Mouse (Mus musculus): Measurements from ENCODE around the gene Zbtb11. TPM values are rescaled to one million over a fixed set of nuclear protein-coding genes. Genes with fewer than 3 reads are reported as not detected.
A peak's percentile ranks its signal among the peaks of the same experiment; 100 is the strongest.
"Not testable (repeated sequence)": the region's sequence is repeated elsewhere in the genome, so short reads cannot be mapped to it uniquely, and the experiment has no call there.

Zbtb11 gene
- polyA plus RNA-seq, 1 experiment from 2014 or later = 13.8 TPM

DNA sequence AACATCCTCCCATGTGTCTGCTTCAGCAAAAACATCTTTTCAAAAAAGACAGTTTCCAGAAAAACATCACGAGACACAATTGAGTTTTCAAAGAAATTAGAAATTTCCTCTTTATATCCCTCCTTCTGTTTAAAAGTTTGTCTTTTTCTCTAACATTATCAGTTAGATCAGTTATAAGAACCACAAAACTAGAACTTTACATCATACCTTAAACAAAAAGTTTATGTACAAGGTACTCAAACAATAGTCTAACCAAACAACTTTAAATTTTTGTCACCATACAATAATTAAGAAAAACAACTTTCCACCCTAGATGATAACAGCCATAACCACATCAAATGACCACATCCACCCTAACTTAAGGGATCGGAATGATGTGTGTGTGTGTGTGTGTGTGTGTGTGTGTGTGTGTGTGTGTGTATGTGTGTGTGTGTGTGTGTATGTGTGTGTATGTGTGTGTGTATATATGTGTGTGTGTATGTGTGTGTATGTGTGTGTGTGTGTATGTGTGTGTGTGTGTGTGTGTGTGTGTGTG lies 25.7 kb upstream of the Zbtb11 start:
- H3K4me3 ChIP-seq (ENCODE audit: low read length); H3K9ac ChIP-seq (ENCODE audit: low read length); ATAC-seq (replicated peaks; ENCODE audit: extremely low read depth, insufficient read depth, low FRiP score); H3K36me3 ChIP-seq (ENCODE audit: control insufficient read depth, insufficient read depth); H3K4me2 ChIP-seq (ENCODE audit: low read depth, low read length); H3K27ac ChIP-seq (ENCODE audit: low read length); H3K4me1 ChIP-seq (ENCODE audit: control insufficient read depth, insufficient read depth, low read length); H3K27me3 ChIP-seq (ENCODE audit: control insufficient read depth, insufficient read depth, low read length); H3K9me3 ChIP-seq (replicated peaks; ENCODE audit: control insufficient read depth, low read length): not testable (repeated sequence)
- 77% methylated on average over 2 of the region's 2 CpGs for WGBS

GRCm38 (mm10) chr16:55948963-55949362 lies 24.7 kb upstream of the Zbtb11 start:
- H3K4me3 ChIP-seq (ENCODE audit: low read length) = no peak overlapping the region
- H3K4me2 ChIP-seq (ENCODE audit: low read depth, low read length) = peak overlapping the region; percentile 2; the same call in 1 of the 2 replicates
- H3K9me3 ChIP-seq (replicated peaks; ENCODE audit: control insufficient read depth, low read length) = no peaks in the 10 kb centered on the region
- no peak overlapping the region for H3K9ac ChIP-seq (ENCODE audit: low read length)
- H3K36me3 ChIP-seq (ENCODE audit: control insufficient read depth, insufficient read depth) = no peaks in the 10 kb centered on the region
- H3K27ac ChIP-seq (ENCODE audit: low read length) = peak overlapping the region; percentile 60; the same call in 1 of the 2 replicates
- peak; percentile 42 for ATAC-seq (replicated peaks; ENCODE audit: extremely low read depth, insufficient read depth, low FRiP score)
- H3K4me1 ChIP-seq (ENCODE audit: control insufficient read depth, insufficient read depth, low read length) = no peaks in the 10 kb centered on the region
- no peaks in the 10 kb centered on the region for H3K27me3 ChIP-seq (ENCODE audit: control insufficient read depth, insufficient read depth, low read length)
- 51% methylated on average over 7 of the region's 7 CpGs for whole genome bisulfite sequencing

DNA sequence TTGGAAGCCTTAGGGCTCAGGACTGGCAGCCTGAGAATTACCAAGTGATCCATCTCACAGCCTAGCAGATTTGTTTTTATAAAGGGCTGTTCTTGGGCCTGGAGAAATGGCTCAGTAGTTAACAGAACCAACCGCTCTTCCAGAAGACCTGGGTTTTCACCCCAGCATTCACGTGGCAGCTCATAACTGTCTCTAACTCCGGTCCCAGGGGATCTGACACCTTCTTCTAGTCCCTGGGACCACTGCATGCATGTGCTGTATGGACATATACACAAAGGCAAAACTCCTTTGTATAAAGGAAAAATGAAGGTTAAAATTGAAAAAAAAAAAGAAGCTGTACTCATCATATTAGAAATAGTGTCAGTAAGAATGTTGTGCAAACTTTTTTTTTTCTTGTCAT lies 23.2 kb upstream of the Zbtb11 start:
- no peak for ATAC-seq (replicated peaks; ENCODE audit: extremely low read depth, insufficient read depth, low FRiP score)
- no peak overlapping the region for H3K9ac ChIP-seq (ENCODE audit: low read length)
- no peaks in the 10 kb centered on the region for H3K27me3 ChIP-seq (ENCODE audit: control insufficient read depth, insufficient read depth, low read length)
- H3K36me3 ChIP-seq (ENCODE audit: control insufficient read depth, insufficient read depth) = no peaks in the 10 kb centered on the region
- WGBS = 71% methylated on average over 3 of the region's 3 CpGs
- H3K9me3 ChIP-seq (replicated peaks; ENCODE audit: control insufficient read depth, low read length) = no peaks in the 10 kb centered on the region
- H3K4me3 ChIP-seq (ENCODE audit: low read length) = no peak overlapping the region
- no peak overlapping the region for H3K4me2 ChIP-seq (ENCODE audit: low read depth, low read length)
- no peak overlapping the region for H3K27ac ChIP-seq (ENCODE audit: low read length)
- H3K4me1 ChIP-seq (ENCODE audit: control insufficient read depth, insufficient read depth, low read length) = no peaks in the 10 kb centered on the region

GRCm38 (mm10) chr16:55950946-55951678 lies 22.6 kb upstream of the Zbtb11 start:
- H3K27ac ChIP-seq (ENCODE audit: low read length) = no peak overlapping the region
- H3K4me1 ChIP-seq (ENCODE audit: control insufficient read depth, insufficient read depth, low read length) = no peaks in the 10 kb centered on the region
- 0 out of 2 replicates have a peak, but pooled peaks have one; percentile 34 for ATAC-seq (replicated peaks; ENCODE audit: extremely low read depth, insufficient read depth, low FRiP score)
- H3K27me3 ChIP-seq (ENCODE audit: control insufficient read depth, insufficient read depth, low read length) = no peaks in the 10 kb centered on the region
- 37% methylated on average over 19 of the region's 19 CpGs for WGBS
- H3K36me3 ChIP-seq (ENCODE audit: control insufficient read depth, insufficient read depth) = no peaks in the 10 kb centered on the region
- no peaks in the 10 kb centered on the region for H3K9me3 ChIP-seq (replicated peaks; ENCODE audit: control insufficient read depth, low read length)
- H3K4me2 ChIP-seq (ENCODE audit: low read depth, low read length) = peak overlapping the region; percentile 43; the same call in 1 of the 2 replicates
- peak overlapping the region; percentile 21; the same call in 1 of the 2 replicates for H3K9ac ChIP-seq (ENCODE audit: low read length)
- peak overlapping the region; percentile 14; the same call in 1 of the 2 replicates for H3K4me3 ChIP-seq (ENCODE audit: low read length)

DNA sequence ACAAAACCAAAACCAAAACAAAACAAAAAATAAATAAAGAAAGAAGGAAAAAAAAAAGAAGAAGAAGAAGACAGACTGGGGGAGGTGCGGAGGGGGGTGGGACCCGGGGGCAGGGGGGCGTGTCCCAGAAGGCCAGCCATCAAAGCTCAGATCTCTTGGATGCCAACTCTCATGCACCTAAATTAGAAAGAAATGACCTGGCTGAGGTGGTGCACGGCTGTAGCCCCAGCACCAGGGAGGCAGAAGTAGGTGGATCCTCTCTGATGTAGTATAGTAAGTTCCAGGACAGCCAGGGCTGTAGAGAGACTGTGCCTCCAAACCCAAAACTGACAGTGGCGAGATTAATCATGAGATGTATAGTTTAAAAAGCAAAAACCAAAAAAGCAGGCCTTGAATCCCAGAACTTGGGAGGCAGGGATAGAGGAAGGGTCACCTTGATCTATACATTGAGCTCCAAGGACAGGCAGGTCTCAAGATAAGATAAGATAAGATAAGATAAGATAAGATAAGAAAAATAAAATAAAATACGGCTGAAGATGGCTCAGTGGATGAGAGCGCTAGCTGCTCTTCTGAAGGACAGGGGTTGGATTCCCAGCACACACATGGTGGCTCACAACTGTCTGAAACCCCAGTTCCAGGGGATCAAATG lies 21.9 kb upstream of the Zbtb11 start:
- H3K4me3 ChIP-seq (ENCODE audit: low read length) = no peak overlapping the region
- H3K4me2 ChIP-seq (ENCODE audit: low read depth, low read length) = no peak overlapping the region
- ATAC-seq (replicated peaks; ENCODE audit: extremely low read depth, insufficient read depth, low FRiP score) = no peak; the same call in 1 of the 2 replicates
- H3K27me3 ChIP-seq (ENCODE audit: control insufficient read depth, insufficient read depth, low read length) = no peaks in the 10 kb centered on the region
- H3K4me1 ChIP-seq (ENCODE audit: control insufficient read depth, insufficient read depth, low read length) = no peaks in the 10 kb centered on the region
- no peaks in the 10 kb centered on the region for H3K36me3 ChIP-seq (ENCODE audit: control insufficient read depth, insufficient read depth)
- H3K27ac ChIP-seq (ENCODE audit: low read length) = no peak overlapping the region
- H3K9ac ChIP-seq (ENCODE audit: low read length) = no peak overlapping the region
- 66% methylated on average over 7 of the region's 7 CpGs for WGBS
- no peaks in the 10 kb centered on the region for H3K9me3 ChIP-seq (replicated peaks; ENCODE audit: control insufficient read depth, low read length)

DNA sequence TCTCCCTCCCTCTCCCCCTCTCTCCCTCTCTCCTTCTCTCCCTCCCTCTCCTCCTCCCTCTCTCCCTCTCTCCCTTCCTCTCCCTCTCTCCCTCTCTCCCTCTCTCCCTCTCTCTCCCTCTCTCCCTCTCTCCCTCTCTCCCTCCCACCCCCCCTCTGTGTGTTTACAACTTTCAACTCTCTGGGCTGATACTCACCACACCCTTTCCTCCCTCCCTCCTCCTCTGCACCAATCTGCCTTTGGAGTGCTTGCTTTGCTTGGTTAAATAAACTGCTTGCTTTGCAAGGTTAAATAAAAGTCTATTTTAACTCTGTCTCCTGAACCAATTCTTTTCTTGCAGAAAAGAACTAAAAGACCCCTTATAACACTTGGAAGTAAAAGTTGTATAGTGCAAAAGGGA lies 20.9 kb upstream of the Zbtb11 start:
- H3K27me3 ChIP-seq (ENCODE audit: control insufficient read depth, insufficient read depth, low read length) = no peaks in the 10 kb centered on the region
- no peak for ATAC-seq (replicated peaks; ENCODE audit: extremely low read depth, insufficient read depth, low FRiP score)
- no peaks in the 10 kb centered on the region for H3K36me3 ChIP-seq (ENCODE audit: control insufficient read depth, insufficient read depth)
- H3K9ac ChIP-seq (ENCODE audit: low read length) = no peak overlapping the region
- H3K27ac ChIP-seq (ENCODE audit: low read length) = no peak overlapping the region
- no peak overlapping the region for H3K4me2 ChIP-seq (ENCODE audit: low read depth, low read length)
- no peak overlapping the region for H3K4me3 ChIP-seq (ENCODE audit: low read length)
- no peaks in the 10 kb centered on the region for H3K9me3 ChIP-seq (replicated peaks; ENCODE audit: control insufficient read depth, low read length)
- no peaks in the 10 kb centered on the region for H3K4me1 ChIP-seq (ENCODE audit: control insufficient read depth, insufficient read depth, low read length)

GRCm38 (mm10) chr16:55954196-55954595 lies 19.5 kb upstream of the Zbtb11 start:
- H3K9me3 ChIP-seq (replicated peaks; ENCODE audit: control insufficient read depth, low read length); ATAC-seq (replicated peaks; ENCODE audit: extremely low read depth, insufficient read depth, low FRiP score); H3K27ac ChIP-seq (ENCODE audit: low read length); H3K4me3 ChIP-seq (ENCODE audit: low read length); H3K4me1 ChIP-seq (ENCODE audit: control insufficient read depth, insufficient read depth, low read length); H3K27me3 ChIP-seq (ENCODE audit: control insufficient read depth, insufficient read depth, low read length); H3K9ac ChIP-seq (ENCODE audit: low read length); H3K36me3 ChIP-seq (ENCODE audit: control insufficient read depth, insufficient read depth); H3K4me2 ChIP-seq (ENCODE audit: low read depth, low read length): not testable (repeated sequence)
- WGBS = 84% methylated on average over 9 of the region's 9 CpGs

DNA sequence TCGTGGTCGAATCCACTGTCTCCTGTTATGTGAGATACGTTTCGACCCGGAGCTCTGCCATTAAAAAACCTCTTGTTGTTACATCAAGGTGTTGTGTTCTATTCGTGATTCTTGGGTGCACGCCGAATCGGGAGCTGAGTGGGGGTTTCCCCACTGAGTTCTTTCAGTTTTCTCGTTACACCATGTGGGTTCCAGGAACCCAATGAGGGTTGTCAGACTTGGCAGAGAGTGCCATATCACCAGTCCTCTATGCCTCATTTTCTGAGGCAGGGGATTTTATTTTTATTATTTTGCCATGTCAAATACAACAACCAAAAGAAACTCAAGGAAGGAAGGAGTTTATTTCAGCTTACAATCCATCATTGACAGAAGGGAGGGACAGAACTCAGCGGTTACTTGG lies 10.6 kb upstream of the Zbtb11 start:
- H3K36me3 ChIP-seq (ENCODE audit: control insufficient read depth, insufficient read depth); H3K4me3 ChIP-seq (ENCODE audit: low read length); ATAC-seq (replicated peaks; ENCODE audit: extremely low read depth, insufficient read depth, low FRiP score); H3K27me3 ChIP-seq (ENCODE audit: control insufficient read depth, insufficient read depth, low read length); H3K9ac ChIP-seq (ENCODE audit: low read length); H3K4me1 ChIP-seq (ENCODE audit: control insufficient read depth, insufficient read depth, low read length); H3K27ac ChIP-seq (ENCODE audit: low read length); H3K9me3 ChIP-seq (replicated peaks; ENCODE audit: control insufficient read depth, low read length); H3K4me2 ChIP-seq (ENCODE audit: low read depth, low read length): not testable (repeated sequence)
- WGBS = 75% methylated on average over 6 of the region's 11 CpGs
